Mouse (Mus musculus) G1E (cell line): Measurements from ENCODE around the gene Taar8b.
"Not testable (repeated sequence)": the region's sequence is repeated elsewhere in the genome, so short reads cannot be mapped to it uniquely, and the experiment has no call there.

Experiments
- CTCF ChIP-seq: IDR thresholded peaks from 2 replicates; pipeline ENCODE4 v1.5.1; 2012; ENCODE audit warnings: low read depth, low read length, inconsistent platforms, mixed read lengths
- GATA1 ChIP-seq: IDR thresholded peaks from 2 replicates; pipeline ENCODE4 v1.6.1; 2012; ENCODE audit warnings: borderline replicate concordance, low read length, inconsistent platforms, mixed read lengths
- GATA2 ChIP-seq: IDR thresholded peaks from 2 replicates; pipeline ENCODE4 v1.6.1; 2012; ENCODE audit warnings: low read depth, low read length, inconsistent platforms, borderline replicate concordance

GRCm38 (mm10) chr10:24097010-24097409 lies 4.9 kb upstream of the Taar8b start:
- not testable (repeated sequence) for TF ChIP-seq CTCF, GATA1, GATA2
